Mouse (Mus musculus) forebrain, embryonic 15.5 days (tissue): ENCODE data around the gene Egr2. TPM values are rescaled to one million over a fixed set of nuclear protein-coding genes. Genes with fewer than 3 reads are reported as not detected.

Experiments
- ATAC-seq: fragments of 200-750 bp; cut with Nextera tagmentation; replicated peaks from 2 replicates; pipeline ENCODE4 v1.8.0; 2017; ENCODE audit warnings: mild to moderate bottlenecking, moderate TSS enrichment, moderate library complexity
- H3K27ac ChIP-seq: fragments of 300-500 bp; sonication (generic); replicated peaks from 2 replicates; pipeline ENCODE4 v1.5.1; 2015; ENCODE audit warnings: mild to moderate bottlenecking, inconsistent platforms
- H3K27me3 ChIP-seq: fragments of 300-500 bp; sonication (generic); 2 replicates; pipeline ENCODE4 v1.6.1; 2015; ENCODE audit warnings: inconsistent platforms
- H3K36me3 ChIP-seq: fragments of 300-500 bp; sonication (generic); 2 replicates; pipeline ENCODE4 v1.6.1; 2015; ENCODE audit warnings: mild to moderate bottlenecking, inconsistent platforms
- H3K4me1 ChIP-seq: fragments of 300-500 bp; sonication (generic); 2 replicates; pipeline ENCODE4 v1.6.1; 2015; ENCODE audit warnings: inconsistent platforms
- H3K4me2 ChIP-seq: fragments of 300-500 bp; sonication (generic); replicated peaks from 2 replicates; pipeline ENCODE4 v1.6.1; 2015; ENCODE audit warnings: mild to moderate bottlenecking, inconsistent platforms
- H3K4me3 ChIP-seq: fragments of 300-500 bp; sonication (generic); 2 replicates; pipeline ENCODE4 v1.5.1; 2015; ENCODE audit warnings: mild to moderate bottlenecking, inconsistent platforms
- H3K9ac ChIP-seq: fragments of 300-500 bp; sonication (generic); replicated peaks from 2 replicates; pipeline ENCODE4 v1.6.1; 2015; ENCODE audit warnings: mild to moderate bottlenecking, inconsistent platforms
- H3K9me3 ChIP-seq: fragments of 300-500 bp; sonication (generic); 2 replicates; pipeline ENCODE4 v1.6.1; 2016; ENCODE audit warnings: inconsistent platforms
- WGBS: fragments of 180-500 bp; shearing (Covaris S2); methylation state at CpG from one replicate; pipeline ENCODE4 v1.1.7; 2015; ENCODE audit warnings: mixed read lengths; 5-methylcytosine and 5-hydroxymethylcytosine counted together
- polyA plus RNA-seq: library from polyadenylated mRNA; unstranded; fragments of >200 nt; fragmentation: Nextera tagmentation; extraction: Ambion mirVana; gene quantifications from 2 replicates; pipeline ENCODE4 v1.2.1, GENCODE M21; 2015

Gene Egr2
- polyA plus RNA-seq, 1 experiment from 2014 or later: 0.29 TPM

GRCm38 (mm10) chr10:67579830-67580229 is 44.6 kb downstream of the Egr2 start:
- Histone ChIP-seq H3K36me3 (no peaks in the 10 kb centered on the region), H3K4me2 (no peak overlapping the region), H3K9me3 (no peaks in the 10 kb centered on the region), H3K4me1 (no peaks in the 10 kb centered on the region), H3K27me3 (peaks cover 4% of the 10 kb centered on the region; the same call in 1 of the 2 replicates), H3K9ac (no peak overlapping the region), H3K27ac (no peak overlapping the region), H3K4me3 (no peak overlapping the region)
- WGBS: 97% methylated on average over 4 of the region's 4 CpGs
- ATAC-seq: no peak

- H3K27ac ChIP-seq: no peak overlapping the region
- no peak overlapping the region for H3K9ac ChIP-seq
- H3K9me3 ChIP-seq: no peaks in the 10 kb centered on the region
- H3K4me2 ChIP-seq: no peak overlapping the region
- H3K27me3 ChIP-seq: peaks cover 4% of the 10 kb centered on the region; the same call in 1 of the 2 replicates
- H3K4me1 ChIP-seq: no peaks in the 10 kb centered on the region
- ATAC-seq: no peak
- 91% methylated on average over 12 of the region's 12 CpGs for WGBS
- H3K36me3 ChIP-seq: no peaks in the 10 kb centered on the region
- no peak overlapping the region for H3K4me3 ChIP-seq
These were observed 46.5 kb downstream of the Egr2 start for GRCm38 (mm10) chr10:67581698-67582285.

GRCm38 (mm10) chr10:67585873-67586610 is 50.8 kb downstream of the Egr2 start:
- Histone ChIP-seq H3K9ac (no peak overlapping the region), H3K27me3 (no peaks in the 10 kb centered on the region), H3K9me3 (no peaks in the 10 kb centered on the region), H3K4me1 (no peaks in the 10 kb centered on the region), H3K4me3 (no peak overlapping the region), H3K27ac (no peak overlapping the region), H3K4me2 (no peak overlapping the region), H3K36me3 (no peaks in the 10 kb centered on the region)
- WGBS: 88% methylated on average over 18 of the region's 18 CpGs
- ATAC-seq: no peak

Other genes with a start within 250 kb of the Egr2 start
- 69.4 and 73.0 TPM in 2 replicates for gene Ado, start 13.5 kb downstream of the Egr2 start, polyA plus RNA-seq